Mouse (Mus musculus): ENCODE data around the gene Basp1. TPM values are rescaled to one million over a fixed set of nuclear protein-coding genes. Genes with fewer than 3 reads are reported as not detected.

Basp1 gene
- polyA plus RNA-seq, 1 experiment from 2014 or later: 57.0 TPM

- no peaks in the 10 kb centered on the region for H3K36me3 ChIP-seq (ENCODE audit: control insufficient read depth, insufficient read depth, low read length)
- ATAC-seq (ENCODE audit: low read depth) (peak; percentile 71; the same call in 1 of the 2 replicates), DNase-seq (ENCODE audit: low spot score) (no peak)
- H3K27me3 ChIP-seq (replicated peaks; ENCODE audit: control insufficient read depth, insufficient read depth, low read length): no peaks in the 10 kb centered on the region
- no peak overlapping the region for H3K4me3 ChIP-seq (ENCODE audit: low read depth, low read length)
- H3K9ac ChIP-seq (ENCODE audit: low read depth, low read length): no peak overlapping the region
- H3K9me3 ChIP-seq (ENCODE audit: control insufficient read depth, low read length): no peaks in the 10 kb centered on the region
- H3K4me1 ChIP-seq (ENCODE audit: control insufficient read depth, insufficient read depth, low read length): no peaks in the 10 kb centered on the region
- no peak overlapping the region for H3K27ac ChIP-seq (replicated peaks; ENCODE audit: low read depth, low read length)
- H3K4me2 ChIP-seq (ENCODE audit: low read depth, low read length): no peak overlapping the region
- 78% methylated on average over 1 of the region's 1 CpGs for WGBS
Measured at GRCm38 (mm10) chr15:25432341-25432740, 18.8 kb upstream of the Basp1 start.

DNA sequence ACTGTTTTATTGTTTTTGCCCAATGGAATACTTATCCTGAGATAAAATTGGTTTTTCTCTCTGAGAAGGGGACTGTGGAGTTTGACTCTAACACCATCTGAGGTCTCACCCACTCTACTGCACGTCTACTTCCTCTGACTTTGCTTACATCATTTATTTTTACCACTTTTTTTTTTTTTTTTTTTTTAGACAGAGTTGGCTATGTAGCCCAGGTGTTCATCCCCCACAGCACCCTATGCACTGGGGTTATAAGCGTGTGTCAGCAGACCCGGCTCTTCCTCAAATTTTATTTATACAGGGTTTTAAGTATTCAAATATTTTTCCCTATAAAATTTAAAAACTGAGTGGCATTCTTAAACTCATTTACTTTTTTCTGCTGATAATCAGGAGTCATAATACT is 16.6 kb upstream of the Basp1 start:
- DNase-seq (ENCODE audit: low spot score) (no peak), ATAC-seq (ENCODE audit: low read depth) (no peak)
- H3K4me2 ChIP-seq (ENCODE audit: low read depth, low read length): no peak overlapping the region
- no peaks in the 10 kb centered on the region for H3K4me1 ChIP-seq (ENCODE audit: control insufficient read depth, insufficient read depth, low read length)
- no peak overlapping the region for H3K4me3 ChIP-seq (ENCODE audit: low read depth, low read length)
- H3K9ac ChIP-seq (ENCODE audit: low read depth, low read length): no peak overlapping the region
- no peaks in the 10 kb centered on the region for H3K27me3 ChIP-seq (replicated peaks; ENCODE audit: control insufficient read depth, insufficient read depth, low read length)
- no peaks in the 10 kb centered on the region for H3K9me3 ChIP-seq (ENCODE audit: control insufficient read depth, low read length)
- 65% methylated on average over 3 of the region's 3 CpGs for WGBS
- H3K27ac ChIP-seq (replicated peaks; ENCODE audit: low read depth, low read length): no peak overlapping the region
- no peaks in the 10 kb centered on the region for H3K36me3 ChIP-seq (ENCODE audit: control insufficient read depth, insufficient read depth, low read length)

GRCm38 (mm10) chr15:25429007-25429406 is 15.4 kb upstream of the Basp1 start:
- ATAC-seq (ENCODE audit: low read depth) (no peak), DNase-seq (ENCODE audit: low spot score) (no peak)
- no peaks in the 10 kb centered on the region for H3K4me1 ChIP-seq (ENCODE audit: control insufficient read depth, insufficient read depth, low read length)
- no peak overlapping the region for H3K4me3 ChIP-seq (ENCODE audit: low read depth, low read length)
- no peaks in the 10 kb centered on the region for H3K36me3 ChIP-seq (ENCODE audit: control insufficient read depth, insufficient read depth, low read length)
- no peak overlapping the region for H3K27ac ChIP-seq (replicated peaks; ENCODE audit: low read depth, low read length)
- no peak overlapping the region for H3K4me2 ChIP-seq (ENCODE audit: low read depth, low read length)
- no peak overlapping the region for H3K9ac ChIP-seq (ENCODE audit: low read depth, low read length)
- no peaks in the 10 kb centered on the region for H3K9me3 ChIP-seq (ENCODE audit: control insufficient read depth, low read length)
- no peaks in the 10 kb centered on the region for H3K27me3 ChIP-seq (replicated peaks; ENCODE audit: control insufficient read depth, insufficient read depth, low read length)
- WGBS: 66% methylated on average over 7 of the region's 7 CpGs

DNA sequence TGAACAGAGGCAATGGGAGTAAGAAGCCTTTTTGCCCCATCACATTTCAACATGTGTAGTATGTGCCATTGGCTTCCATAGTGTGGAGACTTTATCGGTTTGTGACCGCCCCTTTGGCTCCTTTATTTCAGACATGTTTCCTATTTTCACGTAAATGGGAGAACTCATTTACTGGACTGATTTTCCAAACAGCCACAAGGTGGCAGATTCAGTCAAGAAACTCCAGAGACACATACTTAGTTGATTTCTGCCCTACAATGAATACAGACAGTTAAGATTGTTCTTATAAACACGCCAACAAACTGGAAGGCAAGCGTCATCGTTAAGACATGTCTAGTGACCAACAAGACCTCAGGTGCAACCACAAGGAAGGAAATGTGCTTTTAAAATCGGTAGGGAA is 15.0 kb upstream of the Basp1 start:
- no peak overlapping the region for H3K27ac ChIP-seq (replicated peaks; ENCODE audit: low read depth, low read length)
- DNase-seq (ENCODE audit: low spot score): peak; percentile 77
- no peaks in the 10 kb centered on the region for H3K27me3 ChIP-seq (replicated peaks; ENCODE audit: control insufficient read depth, insufficient read depth, low read length)
- no peak for ATAC-seq (ENCODE audit: low read depth)
- no peaks in the 10 kb centered on the region for H3K36me3 ChIP-seq (ENCODE audit: control insufficient read depth, insufficient read depth, low read length)
- H3K9ac ChIP-seq (ENCODE audit: low read depth, low read length): no peak overlapping the region
- H3K4me3 ChIP-seq (ENCODE audit: low read depth, low read length): no peak overlapping the region
- H3K4me2 ChIP-seq (ENCODE audit: low read depth, low read length): no peak overlapping the region
- H3K9me3 ChIP-seq (ENCODE audit: control insufficient read depth, low read length): no peaks in the 10 kb centered on the region
- no peaks in the 10 kb centered on the region for H3K4me1 ChIP-seq (ENCODE audit: control insufficient read depth, insufficient read depth, low read length)
- WGBS: 43% methylated on average over 7 of the region's 7 CpGs

- Histone ChIP-seq H3K4me2 (ENCODE audit: low read depth, low read length) (no peak overlapping the region), H3K36me3 (ENCODE audit: control insufficient read depth, insufficient read depth, low read length) (no peaks in the 10 kb centered on the region), H3K27me3 (replicated peaks; ENCODE audit: control insufficient read depth, insufficient read depth, low read length) (no peaks in the 10 kb centered on the region), H3K27ac (replicated peaks; ENCODE audit: low read depth, low read length) (no peak overlapping the region; the same call in 1 of the 2 replicates), H3K9ac (ENCODE audit: low read depth, low read length) (no peak overlapping the region), H3K4me3 (ENCODE audit: low read depth, low read length) (no peak overlapping the region), H3K4me1 (ENCODE audit: control insufficient read depth, insufficient read depth, low read length) (no peaks in the 10 kb centered on the region), H3K9me3 (ENCODE audit: control insufficient read depth, low read length) (no peaks in the 10 kb centered on the region)
- 85% methylated on average over 9 of the region's 9 CpGs for WGBS
- DNase-seq (ENCODE audit: low spot score) (no peak), ATAC-seq (ENCODE audit: low read depth) (no peak)
Measured at GRCm38 (mm10) chr15:25420266-25420665, 6.7 kb upstream of the Basp1 start.

GRCm38 (mm10) chr15:25416367-25416766 is 2.8 kb upstream of the Basp1 start:
- Histone ChIP-seq H3K36me3 (ENCODE audit: control insufficient read depth, insufficient read depth, low read length) (no peaks in the 10 kb centered on the region), H3K4me3 (ENCODE audit: low read depth, low read length) (no peak overlapping the region), H3K9ac (ENCODE audit: low read depth, low read length) (no peak overlapping the region), H3K27me3 (replicated peaks; ENCODE audit: control insufficient read depth, insufficient read depth, low read length) (no peaks in the 10 kb centered on the region), H3K9me3 (ENCODE audit: control insufficient read depth, low read length) (no peaks in the 10 kb centered on the region), H3K4me1 (ENCODE audit: control insufficient read depth, insufficient read depth, low read length) (peaks cover 3% of the 10 kb centered on the region), H3K4me2 (ENCODE audit: low read depth, low read length) (peak overlapping the region; percentile 80; the same call in 1 of the 2 replicates), H3K27ac (replicated peaks; ENCODE audit: low read depth, low read length) (no peak overlapping the region)
- WGBS: 45% methylated on average over 6 of the region's 6 CpGs
- ATAC-seq (ENCODE audit: low read depth): no peak
- DNase-seq (ENCODE audit: low spot score): no peak

- peaks cover 7% of the 10 kb centered on the region for H3K4me1 ChIP-seq (ENCODE audit: control insufficient read depth, insufficient read depth, low read length)
- H3K9ac ChIP-seq (ENCODE audit: low read depth, low read length): no peak overlapping the region
- DNase-seq (ENCODE audit: low spot score): no peak
- no peak overlapping the region for H3K4me3 ChIP-seq (ENCODE audit: low read depth, low read length)
- ATAC-seq (ENCODE audit: low read depth): no peak
- H3K9me3 ChIP-seq (ENCODE audit: control insufficient read depth, low read length): no peaks in the 10 kb centered on the region
- no peaks in the 10 kb centered on the region for H3K36me3 ChIP-seq (ENCODE audit: control insufficient read depth, insufficient read depth, low read length)
- no peaks in the 10 kb centered on the region for H3K27me3 ChIP-seq (replicated peaks; ENCODE audit: control insufficient read depth, insufficient read depth, low read length)
- 62% methylated on average over 4 of the region's 4 CpGs for WGBS
- peak overlapping the region; percentile 80 for H3K4me2 ChIP-seq (ENCODE audit: low read depth, low read length)
- H3K27ac ChIP-seq (replicated peaks; ENCODE audit: low read depth, low read length): no peak overlapping the region
Measured at GRCm38 (mm10) chr15:25415958-25416357, 2.4 kb upstream of the Basp1 start.

DNA sequence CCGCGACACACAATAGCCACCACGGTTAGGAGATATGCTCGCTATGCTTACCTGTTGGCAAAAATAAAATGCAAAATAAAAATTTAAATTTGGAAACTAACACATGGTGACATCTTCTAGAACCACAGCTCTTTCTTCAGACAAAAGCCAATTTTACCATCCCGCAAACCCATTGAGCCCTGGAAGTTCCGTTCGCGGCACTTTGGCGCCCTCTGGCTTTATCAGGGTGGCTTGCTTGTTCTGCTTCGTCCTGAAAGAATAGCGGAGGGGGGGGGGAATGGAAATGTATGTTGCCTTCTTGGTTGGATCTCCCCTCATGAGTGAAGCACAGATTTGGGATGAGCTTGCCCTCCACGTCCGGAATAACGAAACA is 1.2 kb upstream of the Basp1 start:
- peak overlapping the region; percentile 95 for H3K9ac ChIP-seq (ENCODE audit: low read depth, low read length)
- peak; percentile 49 for ATAC-seq (ENCODE audit: low read depth)
- WGBS: under 1% methylated on average over 14 of the region's 14 CpGs

GRCm38 (mm10) chr15:25414011-25414746 is 615 bp upstream of the Basp1 start:
- peak; percentile 26 for ATAC-seq (ENCODE audit: low read depth)
- Histone ChIP-seq H3K27me3 (replicated peaks; ENCODE audit: control insufficient read depth, insufficient read depth, low read length) (no peaks in the 10 kb centered on the region), H3K27ac (replicated peaks; ENCODE audit: low read depth, low read length) (peak overlapping the region; percentile 94), H3K4me3 (ENCODE audit: low read depth, low read length) (peak overlapping the region; percentile 95), H3K4me2 (ENCODE audit: low read depth, low read length) (peak overlapping the region; percentile 80), H3K36me3 (ENCODE audit: control insufficient read depth, insufficient read depth, low read length) (no peaks in the 10 kb centered on the region), H3K9ac (ENCODE audit: low read depth, low read length) (peak overlapping the region; percentile 95), H3K9me3 (ENCODE audit: control insufficient read depth, low read length) (no peaks in the 10 kb centered on the region), H3K4me1 (ENCODE audit: control insufficient read depth, insufficient read depth, low read length) (peaks cover 8% of the 10 kb centered on the region)
- peak; percentile 83 for DNase-seq (ENCODE audit: low spot score)
- WGBS: under 1% methylated on average over 34 of the region's 36 CpGs

More for the DNA sequence above, 1.2 kb upstream of the Basp1 start:
- Histone ChIP-seq H3K4me1 (ENCODE audit: control insufficient read depth, insufficient read depth, low read length) (peaks cover 8% of the 10 kb centered on the region), H3K36me3 (ENCODE audit: control insufficient read depth, insufficient read depth, low read length) (no peaks in the 10 kb centered on the region), H3K27ac (replicated peaks; ENCODE audit: low read depth, low read length) (peak overlapping the region; percentile 94), H3K9me3 (ENCODE audit: control insufficient read depth, low read length) (no peaks in the 10 kb centered on the region), H3K4me2 (ENCODE audit: low read depth, low read length) (peak overlapping the region; percentile 80), H3K4me3 (ENCODE audit: low read depth, low read length) (peak overlapping the region; percentile 95), H3K27me3 (replicated peaks; ENCODE audit: control insufficient read depth, insufficient read depth, low read length) (no peaks in the 10 kb centered on the region)
- peak; percentile 96 for DNase-seq (ENCODE audit: low spot score)
